Mouse (Mus musculus) cerebellum, postnatal 10 days (tissue): ENCODE results near the gene Mpp1.

Experiments used
- DNase-seq, 2 experiments: peaks; one replicate each; pipeline ENCODE4 v3.0.0; 2021; ENCODE audit warnings: mixed read lengths in 2 of 2

The Mpp1 gene

DNA sequence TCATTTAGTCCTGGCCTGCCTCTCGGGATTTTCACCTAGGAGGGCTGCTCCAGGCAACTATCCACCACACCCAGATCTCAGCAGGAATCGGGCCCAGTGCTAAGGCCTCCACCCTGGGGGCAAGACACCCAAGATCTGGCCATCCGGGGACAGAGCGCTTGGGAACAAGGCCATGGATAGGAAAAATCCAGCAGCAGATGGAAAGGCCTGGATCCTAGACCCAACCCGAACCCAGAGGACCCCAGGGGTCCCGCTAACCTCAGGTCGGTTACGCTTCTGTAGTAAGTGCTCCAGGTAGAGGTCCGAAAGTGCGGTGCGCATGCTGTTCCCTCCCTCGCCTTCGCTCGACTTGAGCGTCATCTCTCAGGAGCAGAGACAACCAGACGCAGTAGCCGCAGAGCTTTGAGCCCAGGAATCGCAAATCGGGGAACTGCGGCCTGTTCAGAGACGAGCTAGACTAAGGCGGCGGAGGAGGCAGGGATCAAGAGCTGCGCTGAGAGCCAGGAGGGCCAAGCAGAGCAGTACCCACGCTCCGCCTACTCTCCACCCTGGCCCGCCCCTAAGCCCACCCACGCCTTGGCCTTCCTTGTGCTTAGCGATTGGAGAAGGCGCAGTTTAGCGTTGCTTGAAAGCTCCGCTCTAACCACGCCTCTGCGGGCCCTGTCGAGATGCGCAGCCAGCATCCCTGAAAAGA lies at the start of gene Mpp1:
Mpp1 (minus strand) TSS at position 550 of the 694 bp plus-strand sequence.
- DNase-seq, result peak; percentile 78 to 89

DNA sequence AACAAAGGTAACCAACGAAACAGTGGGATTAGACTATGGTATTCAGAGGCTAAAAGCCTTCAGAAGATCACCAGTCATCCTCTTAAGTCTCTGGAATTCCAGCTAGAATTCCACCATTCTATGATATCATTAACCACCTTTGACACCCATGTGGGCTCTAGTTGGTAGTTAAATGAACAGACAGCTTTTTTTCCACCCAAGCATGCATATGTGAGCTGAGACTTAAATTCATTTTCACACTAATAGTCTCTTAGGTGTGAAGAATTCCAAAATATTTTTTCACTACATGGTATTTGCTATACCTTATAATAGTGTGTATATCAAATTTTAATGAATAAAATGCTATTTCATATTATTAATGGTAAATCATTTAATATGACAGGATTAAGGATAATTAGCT lies 32.9 kb upstream of the Mpp1 start, which contains the start of gene Smim9:
Smim9 (minus strand) TSS at position 101 of the 400 bp plus-strand sequence.
- DNase-seq, result no peak

DNA sequence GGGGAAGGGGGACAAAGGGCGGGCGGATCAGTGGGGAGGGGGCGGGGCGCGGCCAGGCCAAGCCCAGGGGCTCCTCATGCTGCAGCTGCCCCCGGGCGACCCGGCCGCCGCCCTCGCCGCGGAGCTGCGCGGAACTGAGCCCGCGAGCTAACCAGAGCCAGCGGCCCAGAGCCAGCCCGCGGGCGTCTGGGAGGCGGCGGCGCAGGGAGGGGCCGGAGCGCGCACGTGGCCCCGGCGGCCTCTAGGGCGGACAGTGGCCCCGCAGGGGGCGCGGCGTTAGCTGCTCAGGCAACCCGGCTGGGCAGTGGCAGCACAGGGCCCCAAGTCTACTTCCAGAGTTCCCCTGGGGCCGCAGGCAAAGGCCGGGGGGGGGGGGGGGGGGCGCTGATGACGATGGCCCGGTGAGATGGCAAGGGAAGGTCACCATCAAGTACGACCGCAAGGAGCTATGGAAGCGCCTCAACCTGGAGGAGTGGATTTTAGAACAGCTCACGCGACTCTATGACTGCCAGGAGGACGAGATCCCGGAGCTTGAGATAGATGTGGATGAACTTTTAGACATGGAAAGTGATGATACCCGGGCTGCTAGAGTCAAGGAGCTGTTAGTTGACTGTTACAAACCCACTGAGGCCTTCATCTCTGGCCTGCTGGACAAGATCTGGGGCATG lies 24.9 kb upstream of the Mpp1 start:
- DNase-seq, result peak; percentile 42 to 62

DNA sequence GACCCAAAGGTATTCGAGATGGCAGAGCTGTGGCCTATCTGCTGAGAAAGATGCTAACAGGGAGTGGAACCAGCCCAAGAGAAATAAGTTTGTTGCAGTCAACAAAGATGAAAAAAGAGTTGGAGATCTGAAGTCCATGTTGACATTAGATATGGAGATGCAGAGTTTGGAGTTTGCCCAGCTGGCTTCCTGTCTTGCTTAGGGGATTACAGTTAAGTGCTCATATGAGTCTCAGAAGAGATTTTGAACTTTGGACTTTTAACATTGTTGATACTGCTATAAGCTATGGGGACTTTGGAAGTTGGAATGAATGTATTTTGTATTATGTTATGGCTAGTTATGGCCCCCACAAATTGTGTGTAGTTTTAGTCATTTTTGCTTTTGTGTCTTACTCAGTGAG lies 21.4 kb upstream of the Mpp1 start:
- no peak for DNase-seq

- DNase-seq, result no peak
These were observed 19.5 kb upstream of the Mpp1 start for GRCm38 (mm10) chrX:75150304-75150703.

DNA sequence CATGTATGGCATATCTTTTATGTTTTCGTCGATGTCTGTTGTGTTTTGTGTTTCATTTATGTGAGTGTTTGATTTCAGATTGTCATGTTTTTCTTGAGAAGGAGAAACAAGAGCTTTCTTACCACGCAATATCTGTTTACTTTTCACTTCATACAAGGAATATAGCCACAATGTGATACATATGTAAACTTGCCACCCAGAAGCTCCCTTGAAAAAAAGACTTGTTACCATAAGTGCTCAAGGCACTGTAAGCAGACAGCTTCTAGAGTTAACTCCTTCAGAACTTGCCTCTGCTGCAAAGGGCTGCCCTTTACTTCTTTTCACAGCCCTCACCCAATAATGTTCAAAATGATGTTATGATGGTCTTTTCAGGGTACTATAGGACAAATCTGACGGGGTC lies 17.6 kb upstream of the Mpp1 start:
- no peak for DNase-seq

DNA sequence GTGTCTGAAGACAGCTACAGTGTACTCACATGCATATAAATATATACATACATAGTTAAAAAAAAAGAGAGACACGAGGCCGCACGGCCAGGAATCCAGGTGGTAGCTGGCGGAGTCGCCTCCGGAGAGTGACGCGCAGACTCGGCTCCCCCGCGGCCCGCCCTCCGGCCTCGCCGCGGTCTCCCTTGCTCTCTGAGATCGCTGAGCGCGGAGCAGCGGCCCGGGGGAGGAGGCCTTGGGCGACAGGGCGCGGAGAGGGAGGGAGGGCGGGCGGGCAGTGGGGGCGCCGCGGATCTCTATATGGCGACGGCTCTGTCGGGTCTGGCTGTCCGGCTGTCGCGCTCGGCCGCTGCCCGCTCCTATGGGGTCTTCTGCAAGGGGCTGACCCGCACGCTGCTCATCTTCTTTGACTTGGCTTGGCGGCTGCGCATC lies 12.3 kb upstream of the Mpp1 start:
- peak; percentile 12 to 27 for DNase-seq

DNA sequence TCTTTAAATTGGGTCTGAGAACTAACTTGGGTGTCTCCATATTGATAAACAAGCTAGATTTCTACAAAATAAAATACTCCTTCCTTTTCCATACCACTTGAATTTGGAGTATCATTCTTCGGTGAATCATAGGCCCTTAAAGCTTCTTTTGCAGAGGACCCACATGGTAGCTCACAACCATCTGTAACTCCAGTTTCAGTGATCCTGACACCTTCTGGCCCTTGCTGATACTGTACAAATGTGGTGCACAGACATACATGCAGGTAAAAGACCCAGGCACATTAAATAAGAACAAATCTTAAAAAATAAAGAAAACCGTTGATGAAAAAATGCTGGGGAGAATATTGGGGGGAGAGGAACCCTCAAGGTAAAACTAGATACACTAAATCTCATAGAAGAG lies 7.4 kb upstream of the Mpp1 start:
- DNase-seq, result no peak

- DNase-seq, result no peak
These were observed 6.9 kb upstream of the Mpp1 start for GRCm38 (mm10) chrX:75137729-75138128.

GRCm38 (mm10) chrX:75136938-75137337 lies 6.1 kb upstream of the Mpp1 start:
- DNase-seq, result no peak

GRCm38 (mm10) chrX:75129474-75129873 lies 1.3 kb downstream of the Mpp1 start:
- DNase-seq, result no peak

- DNase-seq, result peak; percentile 18 to 20
These were observed 2.4 kb downstream of the Mpp1 start for GRCm38 (mm10) chrX:75128333-75128980.

DNA sequence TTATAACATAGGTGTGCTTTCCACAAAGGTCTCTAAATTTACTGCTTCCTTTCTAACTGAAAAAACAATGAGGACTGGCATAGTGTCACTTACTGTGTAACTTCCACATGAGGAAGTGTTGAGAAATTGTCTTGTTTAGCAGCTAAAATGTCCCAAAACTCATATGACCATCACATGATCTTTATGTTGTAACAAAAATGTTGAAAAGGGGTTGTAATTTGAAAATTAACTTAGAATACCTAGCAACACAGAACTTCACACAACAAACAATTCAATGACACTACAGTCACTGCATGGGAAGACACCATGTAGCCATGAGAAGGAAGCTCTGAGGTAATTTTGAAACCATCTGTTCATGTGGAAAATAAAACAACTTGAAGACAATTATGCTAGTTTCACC lies 3.9 kb downstream of the Mpp1 start:
- DNase-seq, result no peak

- no peak for DNase-seq
These were observed 5.2 kb downstream of the Mpp1 start for GRCm38 (mm10) chrX:75125606-75126005.

GRCm38 (mm10) chrX:75115550-75115949 lies 15.3 kb downstream of the Mpp1 start:
- DNase-seq, result no peak

DNA sequence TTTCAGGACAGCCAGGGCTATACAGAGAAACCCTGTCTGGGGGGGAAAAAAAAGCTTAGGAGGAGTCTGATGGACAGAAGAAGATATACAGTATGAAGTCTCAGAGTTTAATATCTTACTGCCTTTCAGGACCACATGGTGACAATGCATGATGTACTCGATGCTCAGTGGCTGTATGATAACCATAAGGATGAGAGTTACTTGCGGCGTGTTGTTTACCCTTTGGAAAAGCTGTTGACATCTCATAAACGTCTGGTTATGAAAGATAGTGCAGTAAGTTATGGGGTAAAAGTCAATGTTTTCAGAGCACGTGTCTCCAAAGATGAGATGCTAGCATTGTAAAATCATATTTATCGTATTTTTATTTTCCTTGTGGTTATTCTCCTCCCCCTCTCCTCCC lies 28.5 kb downstream of the Mpp1 start:
- DNase-seq, result no peak

DNA sequence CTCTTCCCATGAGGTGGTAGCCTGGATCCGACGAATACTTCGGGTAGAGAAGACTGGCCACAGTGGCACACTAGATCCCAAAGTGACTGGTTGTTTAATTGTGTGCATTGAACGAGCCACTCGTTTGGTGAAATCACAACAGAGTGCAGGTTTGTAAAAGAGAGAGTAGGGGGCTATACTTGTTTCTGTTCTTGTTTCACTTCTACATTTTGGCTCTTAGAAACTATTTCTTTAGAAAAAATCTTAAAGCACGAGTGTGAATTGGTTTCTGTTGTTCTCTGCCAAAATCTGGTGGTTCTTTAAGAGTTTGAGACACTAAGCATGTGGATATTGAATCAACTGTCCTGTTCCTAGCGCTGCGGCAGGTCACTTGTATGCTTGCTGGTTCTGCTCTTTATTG lies 32.0 kb downstream of the Mpp1 start:
- no peak for DNase-seq

GRCm38 (mm10) chrX:75096163-75096770 lies 34.5 kb downstream of the Mpp1 start:
- DNase-seq, result peak; percentile 17

GRCm38 (mm10) chrX:75095369-75096162 lies 35.2 kb downstream of the Mpp1 start, which contains the start of gene Dkc1:
TSS of gene Dkc1 (plus strand) at chrX:75095854.
- DNase-seq, result peak; percentile 96 to 98

DNA sequence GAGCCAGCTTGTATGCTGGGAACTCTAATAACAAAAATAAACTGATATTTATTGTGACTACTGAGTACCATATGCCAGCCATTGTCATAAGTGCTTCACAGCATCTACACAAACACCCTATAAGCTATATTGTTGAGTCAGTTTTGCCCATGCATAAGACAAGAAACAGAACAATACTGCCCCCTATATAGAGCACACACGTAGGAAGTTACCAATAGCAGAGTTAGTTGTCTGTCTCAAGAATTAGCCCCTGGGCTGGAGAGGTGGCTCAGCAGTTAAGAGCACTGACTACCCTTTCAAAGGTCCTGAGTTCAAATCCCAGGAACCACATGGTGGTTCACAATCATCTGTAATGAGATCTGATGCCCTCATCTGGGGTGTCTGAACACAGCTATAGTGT lies 45.2 kb downstream of the Mpp1 start:
- DNase-seq, result no peak

GRCm38 (mm10) chrX:75084774-75085508 lies 45.9 kb downstream of the Mpp1 start, which contains the start of gene Gab3:
TSS of gene Gab3 (minus strand) at chrX:75085458.
- DNase-seq, result peak; percentile 44 to 66
